Comparison of ENCODE assay signal across 9 mouse cellular contexts in the genomic region with DNA sequence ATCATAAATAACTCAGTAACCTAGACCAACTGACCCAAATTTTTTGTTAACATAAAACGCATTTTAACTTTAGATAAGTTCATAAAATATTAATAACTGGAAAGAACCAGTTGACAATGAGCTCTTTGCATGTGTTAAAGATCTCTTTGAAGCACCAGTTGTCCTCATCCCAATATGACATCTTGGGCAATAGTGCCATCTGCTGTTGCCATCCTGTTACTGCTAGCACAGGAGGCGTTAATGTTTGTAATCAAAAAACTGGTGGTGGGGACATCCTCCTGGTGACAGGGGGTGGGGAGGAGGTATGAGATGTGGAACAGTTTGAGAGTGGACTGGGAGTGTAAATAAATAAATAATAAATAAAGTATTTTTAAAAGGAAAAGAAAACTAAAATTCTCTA. TPM values are rescaled to one million over a fixed set of nuclear protein-coding genes. Genes with fewer than 3 reads are reported as not detected.
DNase-seq lines count a peak whose midpoint lies in the region; ATAC-seq and TF ChIP-seq lines count a peak whose summit lies in the region.
"Had no signal": no experiment of that assay in that cellular context is flagged by ENCODE, and none has a peak within 500 bp of the region (broad histone marks: within the 10 kb centered on the region; RNA-seq: fewer than 3 reads in every experiment).

No protein-coding gene starts in this region.

- WGBS in forebrain, embryonic 11.5 days = 6% methylated on average over 2 of the region's 2 CpGs
- 12% methylated on average over 2 of the region's 2 CpGs for WGBS in liver, postnatal 0 days (ENCODE audit: insufficient replicate concordance)

- no peaks in the 10 kb centered on the region for H3K9me3 ChIP-seq in forebrain, embryonic 11.5 days (ENCODE audit: control insufficient read depth, low read length)
- H3K9me3 ChIP-seq in liver, postnatal 0 days (ENCODE audit: low read length) = no peaks in the 10 kb centered on the region

- no peaks in the 10 kb centered on the region for H3K27me3 ChIP-seq in forebrain, embryonic 11.5 days (ENCODE audit: control insufficient read depth, insufficient read depth, low read length)
- H3K27me3 ChIP-seq in liver, postnatal 0 days (ENCODE audit: insufficient read depth, low read length) = no peaks in the 10 kb centered on the region

- TF ChIP-seq CTCF in liver, postnatal 0 days (IDR thresholded peaks at IDR 0.05; ENCODE audit: low read depth) = peak; percentile 86

- ATAC-seq in cerebellum, adult (ENCODE audit: insufficient number of reproducible peaks, low FRiP score, low TSS enrichment) = no peak
- 0 out of 2 replicates have a peak, but pooled peaks have one; percentile 27 for ATAC-seq in forebrain, embryonic 11.5 days (replicated peaks; ENCODE audit: low FRiP score)
- ATAC-seq in liver, postnatal 0 days = no peak

- no peak for TF ChIP-seq EP300 in liver, postnatal 0 days (IDR thresholded peaks at IDR 0.05; ENCODE audit: low read depth)

- no peaks in the 10 kb centered on the region for H3K4me1 ChIP-seq in forebrain, embryonic 11.5 days (replicated peaks; ENCODE audit: control insufficient read depth, insufficient read depth, low read length)
- H3K4me1 ChIP-seq in liver, postnatal 0 days (ENCODE audit: insufficient read depth) = no peaks in the 10 kb centered on the region

- H3K9ac ChIP-seq in forebrain, embryonic 11.5 days (ENCODE audit: low read length) = no peak overlapping the region
- no peak overlapping the region for H3K9ac ChIP-seq in liver, postnatal 0 days (replicated peaks)

- DNase-seq in cerebellum, adult 11 months = peak; percentile 9
- DNase-seq in 3T3-L1 (ENCODE audit: low read depth, low spot score) = peak; percentile 77
- peak; percentile 59 for DNase-seq in adrenal gland, postnatal 14 days
- DNase-seq in forebrain, embryonic 11.5 days (ENCODE audit: low spot score) = peak; percentile 67
- DNase-seq in kidney, postnatal 14 days = peak; percentile 55
- peak; percentile 57 for DNase-seq in liver, postnatal 0 days
- DNase-seq in right cerebral cortex, adult 18-20 months = peak; percentile 53

- no peaks in the 10 kb centered on the region for H3K36me3 ChIP-seq in forebrain, embryonic 11.5 days (ENCODE audit: control insufficient read depth, insufficient read depth, low read length)
- no peaks in the 10 kb centered on the region for H3K36me3 ChIP-seq in liver, postnatal 0 days (replicated peaks; ENCODE audit: insufficient read depth, low read length)

- no peak overlapping the region for H3K27ac ChIP-seq in forebrain, embryonic 11.5 days (ENCODE audit: low read depth, low read length)
- no peak overlapping the region for H3K27ac ChIP-seq in liver, postnatal 0 days (ENCODE audit: low read depth)

- no peak overlapping the region for H3K4me2 ChIP-seq in forebrain, embryonic 11.5 days (ENCODE audit: low read depth, low read length, severe bottlenecking)
- no peak overlapping the region for H3K4me2 ChIP-seq in liver, postnatal 0 days (ENCODE audit: low read depth, low read length)

- no peak overlapping the region for H3K4me3 ChIP-seq in forebrain, embryonic 11.5 days (ENCODE audit: low read depth, low read length)
- H3K4me3 ChIP-seq in liver, postnatal 0 days (ENCODE audit: low read depth, low read length) = no peak overlapping the region

RNA-seq across cellular contexts. Expression of a gene that starts 29.3 kb away (rescaled TPM):
- total RNA-seq in adrenal gland, postnatal 14 days (2021) = 6.5 and 7.6 TPM in 2 replicates
- 24.0 and 26.0 TPM in 2 replicates for polyA plus RNA-seq in forebrain, embryonic 11.5 days (2014; fragmentation: Nextera tagmentation; extraction: Ambion mirVana)
- 1.2 and 4.0 TPM in 2 replicates for polyA plus RNA-seq in liver, postnatal 0 days (2015; fragmentation: Nextera tagmentation; extraction: Ambion mirVana)

RNA-seq across cellular contexts. Expression of a gene that starts 30.4 kb away (rescaled TPM):
- total RNA-seq in adrenal gland, postnatal 14 days (2021) = not detected in 2 replicates
- not detected in 2 replicates for polyA plus RNA-seq in forebrain, embryonic 11.5 days (2014; fragmentation: Nextera tagmentation; extraction: Ambion mirVana)
- polyA plus RNA-seq in liver, postnatal 0 days (2015; fragmentation: Nextera tagmentation; extraction: Ambion mirVana) = not detected in 2 replicates
- polyA plus RNA-seq: heart, embryonic 16.5 days had no signal

Comparison
In these comparisons a context has a peak if more than half of its experiments do, and no peak if none do; other contexts are left out.
1. DNase-seq: peak in every context shown above with its lines; median percentile 77 in 3T3-L1; 67 in forebrain, embryonic 11.5 days; 59 in adrenal gland, postnatal 14 days; 57 in liver, postnatal 0 days; 55 in kidney, postnatal 14 days; 53 in right cerebral cortex, adult 18-20 months; 9 in cerebellum, adult 11 months.